Mouse (Mus musculus) heart, embryonic 14.5 days (tissue): ENCODE data around the gene Antxr2. TPM values are rescaled to one million over a fixed set of nuclear protein-coding genes. Genes with fewer than 3 reads are reported as not detected.

Experiments
- ATAC-seq: fragments of 200-750 bp; cut with Nextera tagmentation; 2 replicates; pipeline ENCODE4 v1.8.0; 2017; ENCODE audit warnings: low read depth, moderate TSS enrichment; ENCODE audit not compliant: insufficient number of reproducible peaks, insufficient read depth, low FRiP score
- H3K27ac ChIP-seq, 2 experiments: fragments of 200-500 bp in 1 of 2; fragments of 300-500 bp in 1 of 2; sonication (generic) in 1 of 2; replicated peaks in 1 of 2; 2 replicates each; pipeline ENCODE4 v1.5.1; 2012 to 2014; ENCODE audit warnings: low read depth in 2 of 2, low read length in 2 of 2, control low read depth in 1 of 2, mild to moderate bottlenecking in 1 of 2, mixed read lengths in 1 of 2; ENCODE audit not compliant: control insufficient read depth in 1 of 2, insufficient read depth in 1 of 2
- H3K27me3 ChIP-seq: fragments of 300-500 bp; sonication (generic); 2 replicates; pipeline ENCODE4 v1.6.1; 2014; ENCODE audit warnings: mild to moderate bottlenecking, low read length, control low read depth; ENCODE audit not compliant: control insufficient read depth, insufficient read depth
- H3K36me3 ChIP-seq: fragments of 300-500 bp; sonication (generic); 2 replicates; pipeline ENCODE4 v1.6.1; 2014; ENCODE audit warnings: mild to moderate bottlenecking, control low read depth, low read length, mixed read lengths; ENCODE audit not compliant: control insufficient read depth, insufficient read depth
- H3K4me1 ChIP-seq, 2 experiments: fragments of 200-500 bp in 1 of 2; fragments of 300-500 bp in 1 of 2; sonication (generic) in 1 of 2; 2 replicates each; pipeline ENCODE4 v1.6.1; 2012 to 2014; ENCODE audit warnings: low read length in 2 of 2, control low read depth in 1 of 2, mixed read lengths in 1 of 2; ENCODE audit not compliant: control insufficient read depth in 2 of 2, insufficient read depth in 2 of 2
- H3K4me2 ChIP-seq: fragments of 300-500 bp; sonication (generic); 2 replicates; pipeline ENCODE4 v1.6.1; 2014; ENCODE audit warnings: mild to moderate bottlenecking, low read length
- H3K4me3 ChIP-seq, 2 experiments: fragments of 200-500 bp in 1 of 2; fragments of 300-500 bp in 1 of 2; sonication (generic) in 1 of 2; 2 replicates each; pipeline ENCODE4 v1.5.1; 2012 to 2014; ENCODE audit warnings: low read length in 2 of 2, mild to moderate bottlenecking in 2 of 2, control low read depth in 1 of 2, low read depth in 1 of 2, moderate library complexity in 1 of 2; ENCODE audit not compliant: control insufficient read depth in 1 of 2, insufficient read depth in 1 of 2
- H3K9ac ChIP-seq: fragments of 300-500 bp; sonication (generic); 2 replicates; pipeline ENCODE4 v1.6.1; 2014; ENCODE audit warnings: mild to moderate bottlenecking, low read length
- H3K9me3 ChIP-seq: fragments of 300-500 bp; sonication (generic); 2 replicates; pipeline ENCODE4 v1.6.1; 2016; ENCODE audit warnings: low read length, control low read depth; ENCODE audit not compliant: control insufficient read depth
- WGBS: fragments of 180-500 bp; shearing (Covaris S2); extraction: QIAGEN DNeasy Blood & Tissue Kit; methylation state at CpG from one replicate; pipeline ENCODE4 v1.1.7; 2014; 5-methylcytosine and 5-hydroxymethylcytosine counted together
- polyA plus RNA-seq: library from polyadenylated mRNA; unstranded; fragments of >200 nt; fragmentation: Nextera tagmentation; extraction: Ambion mirVana; gene quantifications from 2 replicates; pipeline ENCODE4 v1.2.1, GENCODE M21; 2014

Gene Antxr2
- polyA plus RNA-seq, 1 experiment from 2014 or later: 68.2 TPM

DNA sequence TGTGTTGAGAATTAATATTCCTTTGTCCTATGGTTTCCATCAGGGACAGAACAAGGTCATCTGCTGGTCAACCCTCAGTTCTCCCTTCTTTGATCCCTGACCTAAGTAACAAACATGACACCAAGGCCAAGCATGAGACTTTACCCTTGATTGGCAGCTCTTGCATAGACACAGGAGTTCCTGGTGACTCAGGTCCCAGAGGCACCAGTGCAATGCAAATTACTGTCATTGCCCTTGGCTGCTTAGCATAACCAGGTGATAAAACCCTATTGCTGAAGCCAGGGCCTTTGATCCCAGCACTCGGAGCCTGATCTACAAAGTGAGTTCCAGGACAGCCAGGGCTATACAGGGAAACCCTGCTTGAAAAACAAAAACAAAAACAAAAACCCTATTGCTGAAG lies 11.4 kb downstream of the Antxr2 start:
- ATAC-seq: no peak
- 64% methylated on average over 1 of the region's 1 CpGs for WGBS
- peaks cover 56% of the 10 kb centered on the region for H3K36me3 ChIP-seq

DNA sequence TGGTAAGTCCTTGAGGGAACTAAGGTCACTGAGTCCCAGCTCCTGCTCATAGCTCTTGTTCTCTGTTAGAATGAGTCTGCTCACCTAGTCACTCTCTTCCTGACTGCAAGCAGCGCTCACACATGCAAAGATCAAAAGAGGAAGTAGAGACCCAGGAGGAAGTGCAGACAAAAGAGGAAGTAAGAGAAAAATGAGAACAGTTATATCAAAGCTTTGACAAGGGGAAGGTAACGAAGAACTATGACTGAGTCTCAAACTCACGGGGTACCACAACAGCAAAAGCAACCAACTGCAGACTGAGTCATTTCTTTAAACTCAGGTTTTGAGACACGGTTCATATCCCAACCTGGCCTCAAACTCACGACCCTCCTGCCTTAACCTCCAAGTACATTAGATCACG lies 12.7 kb downstream of the Antxr2 start:
- H3K9ac ChIP-seq: no peak overlapping the region
- no peak overlapping the region for H3K4me2 ChIP-seq
- H3K9me3 ChIP-seq: no peaks in the 10 kb centered on the region
- no peaks in the 10 kb centered on the region for H3K27me3 ChIP-seq
- WGBS: 83% methylated on average over 6 of the region's 6 CpGs
- no peak overlapping the region for H3K27ac ChIP-seq
- H3K36me3 ChIP-seq: peaks cover 50% of the 10 kb centered on the region
- no peak for ATAC-seq
- H3K4me1 ChIP-seq: peaks cover 10 to 26% of the 10 kb centered on the region in 2 experiments
- no peak overlapping the region for H3K4me3 ChIP-seq

More for the DNA sequence above, 11.4 kb downstream of the Antxr2 start:
- H3K9me3 ChIP-seq: no peaks in the 10 kb centered on the region
- H3K27ac ChIP-seq: no peak overlapping the region
- H3K4me2 ChIP-seq: no peak overlapping the region
- H3K4me1 ChIP-seq: peaks cover 10 to 26% of the 10 kb centered on the region in 2 experiments
- no peaks in the 10 kb centered on the region for H3K27me3 ChIP-seq
- H3K4me3 ChIP-seq: no peak overlapping the region
- no peak overlapping the region for H3K9ac ChIP-seq

DNA sequence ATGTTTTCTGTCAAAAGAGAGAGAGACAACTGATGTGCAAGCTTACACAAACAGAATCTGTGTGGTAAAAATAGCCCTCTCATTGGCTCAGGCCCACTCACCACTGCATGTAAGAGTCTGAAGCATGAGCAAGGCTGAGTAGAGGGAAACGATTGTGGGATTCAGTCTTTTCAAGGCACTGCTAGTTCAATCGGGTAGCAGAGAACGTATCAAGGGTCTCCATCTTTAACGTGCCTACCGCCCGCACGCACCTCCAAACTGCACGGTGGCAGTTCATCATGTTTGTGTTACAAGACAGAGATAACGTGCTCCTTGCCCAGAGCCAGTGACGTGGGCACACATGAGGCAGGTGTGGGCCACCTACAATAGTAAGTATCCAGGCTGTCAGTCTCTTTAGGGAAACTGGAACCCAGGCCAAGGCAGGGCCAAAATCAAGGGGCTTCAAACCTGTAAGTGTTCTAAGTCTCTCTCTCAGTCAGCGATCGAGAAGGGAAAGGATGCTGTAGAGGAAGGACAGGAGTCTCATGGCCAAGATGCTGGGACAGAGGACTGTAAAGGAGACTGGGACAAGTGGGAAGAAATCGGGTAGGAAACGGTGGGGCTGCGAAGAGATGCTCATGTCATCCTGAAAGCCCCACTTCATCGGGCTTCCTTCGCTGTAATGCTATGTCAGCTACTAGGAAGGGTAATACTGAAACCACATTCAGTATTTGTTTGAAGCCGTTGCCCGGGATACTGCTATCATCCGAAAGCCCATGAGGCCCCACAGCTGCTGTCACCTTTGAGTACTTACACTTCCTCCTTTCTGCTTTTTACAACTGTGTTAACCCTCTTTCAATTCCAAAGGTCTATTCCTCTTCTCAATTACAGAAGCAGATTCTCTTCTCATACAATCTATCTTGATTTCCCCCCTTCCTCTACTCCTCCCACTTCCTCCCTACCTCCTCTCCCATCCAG lies 14.3 kb downstream of the Antxr2 start:
- Histone ChIP-seq H3K4me3 (no peak overlapping the region), H3K27me3 (no peaks in the 10 kb centered on the region), H3K36me3 (peaks cover 40% of the 10 kb centered on the region), H3K27ac (peak overlapping the region; percentile 25 to 69), H3K4me2 (peak overlapping the region; percentile 10), H3K9ac (0 out of 2 replicates have a peak overlapping the region, but pooled peaks have one; percentile 1), H3K9me3 (no peaks in the 10 kb centered on the region), H3K4me1 (peaks cover 10 to 26% of the 10 kb centered on the region in 2 experiments)
- no peak for ATAC-seq
- WGBS: 55% methylated on average over 20 of the region's 20 CpGs

DNA sequence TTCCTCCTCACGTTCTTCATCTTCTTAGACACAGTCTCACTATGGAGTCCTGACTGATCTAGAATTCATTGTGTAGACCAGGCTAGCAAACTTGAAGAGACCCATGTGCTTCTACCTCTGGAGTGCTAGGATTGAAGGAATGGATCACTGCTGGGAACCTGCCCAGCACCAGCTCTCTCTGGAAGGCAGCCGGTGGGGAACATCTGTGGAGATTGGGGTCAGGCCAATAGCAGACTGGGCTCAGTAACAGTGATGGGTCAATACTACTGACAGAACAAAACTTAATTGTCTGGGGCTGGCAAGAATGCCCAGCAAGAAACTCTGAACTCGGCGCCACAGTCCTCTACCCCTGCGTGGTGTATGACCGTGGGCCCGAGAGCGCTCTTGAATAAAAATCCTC lies 25.1 kb downstream of the Antxr2 start:
- Histone ChIP-seq H3K27me3 (no peaks in the 10 kb centered on the region), H3K4me2 (no peak overlapping the region), H3K9ac (no peak overlapping the region), H3K4me3 (no peak overlapping the region), H3K27ac (no peak overlapping the region), H3K4me1 (no peaks in the 10 kb centered on the region), H3K9me3 (no peaks in the 10 kb centered on the region), H3K36me3 (peaks cover 47% of the 10 kb centered on the region)
- ATAC-seq: no peak
- WGBS: 98% methylated on average over 8 of the region's 8 CpGs

DNA sequence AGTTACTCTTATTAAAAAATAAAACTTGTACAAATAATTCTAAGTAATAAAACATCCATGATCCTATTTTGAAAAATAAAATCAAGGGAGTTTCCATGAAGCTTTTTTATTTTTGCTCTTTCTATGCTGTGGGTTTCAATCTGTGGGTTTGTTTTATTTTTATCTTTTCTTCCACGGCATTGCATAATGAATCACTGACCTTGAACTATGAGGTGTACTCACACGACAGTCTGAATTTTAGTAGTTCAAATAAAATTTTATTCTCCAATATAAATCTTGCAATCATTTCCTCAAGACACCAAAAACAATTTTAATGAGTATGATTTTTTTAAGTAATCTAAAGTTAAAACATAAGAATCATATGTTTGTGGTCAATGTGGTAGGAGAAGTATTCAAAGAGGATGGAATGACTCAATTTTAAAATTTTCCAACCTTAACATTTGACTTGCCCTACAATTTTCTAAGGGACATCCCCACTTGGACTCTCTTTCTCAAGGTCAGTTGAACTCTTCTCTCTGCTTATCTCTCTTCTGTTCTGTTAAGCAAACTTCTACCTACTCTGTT lies 31.5 kb downstream of the Antxr2 start:
- Histone ChIP-seq H3K9ac (no peak overlapping the region), H3K9me3 (no peaks in the 10 kb centered on the region), H3K27me3 (no peaks in the 10 kb centered on the region), H3K4me2 (no peak overlapping the region), H3K27ac (no peak overlapping the region), H3K4me1 (peaks cover 0 to 13% of the 10 kb centered on the region in 2 experiments; a peak in 3 of 4 replicates), H3K4me3 (no peak overlapping the region), H3K36me3 (peaks cover 63% of the 10 kb centered on the region)
- WGBS: 61% methylated on average over 2 of the region's 2 CpGs
- ATAC-seq: no peak

DNA sequence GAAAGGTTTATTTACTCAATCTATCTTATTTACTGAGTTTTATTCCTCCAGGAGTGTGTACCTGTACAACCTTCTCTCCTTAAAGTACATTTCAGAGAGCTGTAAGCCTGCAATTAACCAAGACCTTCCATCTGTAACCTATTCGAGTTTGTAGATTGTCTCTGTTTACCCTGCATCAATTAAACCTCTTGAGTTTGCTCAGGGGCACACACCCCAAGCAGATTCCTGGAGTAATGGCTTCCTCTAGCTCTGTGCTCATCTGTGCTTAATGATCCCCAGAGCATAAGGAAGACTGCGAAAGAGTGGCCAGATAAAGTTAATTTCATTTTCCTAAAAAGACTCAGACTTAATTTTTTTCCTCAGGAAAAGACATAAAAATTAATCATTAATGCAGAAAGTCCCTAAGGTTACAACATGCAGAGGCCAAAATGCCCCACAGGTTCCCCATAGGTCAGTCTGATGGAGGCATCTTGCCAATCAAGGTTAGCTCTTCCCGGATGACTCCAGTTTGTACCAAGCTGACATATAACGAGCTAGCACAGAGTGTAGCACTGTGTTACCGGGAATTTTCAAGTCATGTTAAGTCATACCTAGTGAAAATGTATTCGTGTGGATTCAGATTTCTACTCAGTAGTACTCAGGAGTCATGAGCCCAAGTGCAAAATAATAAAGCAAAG lies 34.2 kb downstream of the Antxr2 start:
- no peak overlapping the region for H3K4me2 ChIP-seq
- H3K9ac ChIP-seq: no peak overlapping the region
- no peak for ATAC-seq
- no peak overlapping the region for H3K4me3 ChIP-seq
- no peaks in the 10 kb centered on the region for H3K27me3 ChIP-seq
- no peaks in the 10 kb centered on the region for H3K9me3 ChIP-seq
- peaks cover 0 to 13% of the 10 kb centered on the region in 2 experiments; a peak in 3 of 4 replicates for H3K4me1 ChIP-seq
- peaks cover 38% of the 10 kb centered on the region for H3K36me3 ChIP-seq
- WGBS: 80% methylated on average over 6 of the region's 6 CpGs
- no peak overlapping the region for H3K27ac ChIP-seq

DNA sequence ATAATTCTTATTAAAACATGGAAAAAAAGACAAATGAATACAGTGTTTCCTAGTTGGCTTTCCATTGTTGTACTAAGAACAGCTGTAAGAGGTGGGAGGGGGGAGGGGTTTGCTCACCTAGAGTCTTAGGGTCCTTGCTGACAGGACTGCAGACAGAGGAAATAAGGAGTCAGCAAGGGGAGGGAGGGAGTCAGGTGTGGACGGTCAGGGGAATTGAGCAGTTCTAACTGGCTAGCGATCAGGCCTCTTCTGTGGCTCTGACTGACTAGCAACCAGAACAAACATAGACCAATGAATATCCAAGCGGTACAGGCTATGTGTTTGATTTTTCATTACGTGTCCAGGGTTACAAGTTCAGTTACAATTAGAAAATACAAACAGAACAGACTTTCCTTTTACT lies 35.0 kb downstream of the Antxr2 start:
- Histone ChIP-seq H3K4me1 (peaks cover 0 to 13% of the 10 kb centered on the region in 2 experiments; a peak in 3 of 4 replicates), H3K4me2 (no peak overlapping the region), H3K9ac (no peak overlapping the region), H3K4me3 (no peak overlapping the region), H3K27me3 (no peaks in the 10 kb centered on the region), H3K36me3 (peaks cover 32% of the 10 kb centered on the region), H3K9me3 (no peaks in the 10 kb centered on the region), H3K27ac (peak overlapping the region; percentile 28 to 53; a peak in 1 of 4 replicates)
- WGBS: 57% methylated on average over 4 of the region's 4 CpGs
- ATAC-seq: no peak
